Mouse (Mus musculus): ENCODE measurements around the gene Bckdk. TPM values are rescaled to one million over a fixed set of nuclear protein-coding genes. Genes with fewer than 3 reads are reported as not detected.

The Bckdk gene
- total and polyA plus RNA-seq, 2 experiments from 2014 or later, result 55.0 to 63.5 TPM

GRCm38 (mm10) chr7:127874812-127875626 lies 28.9 kb upstream of the Bckdk start:
- WGBS, result 4% methylated on average over 20 of the region's 20 CpGs
- Histone ChIP-seq H3K27me3 (ENCODE audit: insufficient read depth, low read length) (no peaks in the 10 kb centered on the region), H3K36me3 (ENCODE audit: insufficient read depth, low read length) (peaks cover 16% of the 10 kb centered on the region), H3K27ac (peak overlapping the region; percentile 99), H3K4me3 (ENCODE audit: low read length) (peak overlapping the region; percentile 92), H3K4me1 (ENCODE audit: insufficient read depth, low read length) (peaks cover 15% of the 10 kb centered on the region), H3K4me2 (ENCODE audit: low read depth, low read length) (peak overlapping the region; percentile 75), H3K9ac (replicated peaks; ENCODE audit: low read length) (peak overlapping the region; percentile 92), H3K9me3 (ENCODE audit: low read length) (no peaks in the 10 kb centered on the region)
- TF ChIP-seq CTCF (IDR thresholded peaks at IDR 0.05; ENCODE audit: low read depth), result no peak
- peak; percentile 36 for ATAC-seq
- no peak for DNase-seq (ENCODE audit: low spot score)

GRCm38 (mm10) chr7:127875627-127876001 lies 28.3 kb upstream of the Bckdk start:
- peak overlapping the region; percentile 92 for H3K9ac ChIP-seq (replicated peaks; ENCODE audit: low read length)
- peak overlapping the region; percentile 99 for H3K27ac ChIP-seq
- H3K27me3 ChIP-seq (ENCODE audit: insufficient read depth, low read length), result no peaks in the 10 kb centered on the region
- ATAC-seq (peak; percentile 97), DNase-seq (ENCODE audit: low spot score) (peak; percentile 99)
- TF ChIP-seq CTCF (IDR thresholded peaks at IDR 0.05; ENCODE audit: low read depth), result no peak
- H3K36me3 ChIP-seq (ENCODE audit: insufficient read depth, low read length), result peaks cover 22% of the 10 kb centered on the region
- peaks cover 15% of the 10 kb centered on the region for H3K4me1 ChIP-seq (ENCODE audit: insufficient read depth, low read length)
- under 1% methylated on average over 38 of the region's 43 CpGs for WGBS
- H3K9me3 ChIP-seq (ENCODE audit: low read length), result no peaks in the 10 kb centered on the region
- H3K4me2 ChIP-seq (ENCODE audit: low read depth, low read length), result peak overlapping the region; percentile 75
- H3K4me3 ChIP-seq (ENCODE audit: low read length), result peak overlapping the region; percentile 92

- under 1% methylated on average over 41 of the region's 41 CpGs for WGBS
- no peaks in the 10 kb centered on the region for H3K9me3 ChIP-seq (ENCODE audit: low read length)
- peak within 1 kb of the TSS; percentile 92 for H3K4me3 ChIP-seq (ENCODE audit: low read length)
- peak within 1 kb of the TSS; percentile 99 for H3K27ac ChIP-seq
- H3K27me3 ChIP-seq (ENCODE audit: insufficient read depth, low read length), result no peaks in the 10 kb centered on the region
- peaks cover 27% of the 10 kb centered on the region for H3K36me3 ChIP-seq (ENCODE audit: insufficient read depth, low read length)
- TF ChIP-seq CTCF (IDR thresholded peaks at IDR 0.05; ENCODE audit: low read depth), result no peak
- H3K9ac ChIP-seq (replicated peaks; ENCODE audit: low read length), result peak within 1 kb of the TSS; percentile 92
- DNase-seq (ENCODE audit: low spot score) (peak; percentile 92), ATAC-seq (peak; percentile 90)
- peaks cover 15% of the 10 kb centered on the region for H3K4me1 ChIP-seq (ENCODE audit: insufficient read depth, low read length)
- H3K4me2 ChIP-seq (ENCODE audit: low read depth, low read length), result peak within 1 kb of the TSS; percentile 75
These were observed 27.8 kb upstream of the Bckdk start, which contains the start of gene Zfp646 for GRCm38 (mm10) chr7:127876041-127876466. Zfp646 (plus strand) TSS chr7:127876221.

GRCm38 (mm10) chr7:127876467-127877348 lies 27.2 kb upstream of the Bckdk start, which contains the start of gene Zfp668:
Zfp668 (minus strand) TSS chr7:127876828.
- H3K4me2 ChIP-seq (ENCODE audit: low read depth, low read length), result peak within 1 kb of the TSS; percentile 75
- no peak for TF ChIP-seq CTCF (IDR thresholded peaks at IDR 0.05; ENCODE audit: low read depth)
- H3K4me1 ChIP-seq (ENCODE audit: insufficient read depth, low read length), result peaks cover 15% of the 10 kb centered on the region
- peak within 1 kb of the TSS; percentile 92 for H3K4me3 ChIP-seq (ENCODE audit: low read length)
- peak; percentile 97 for DNase-seq (ENCODE audit: low spot score)
- H3K27ac ChIP-seq, result peak within 1 kb of the TSS; percentile 99
- H3K9ac ChIP-seq (replicated peaks; ENCODE audit: low read length), result peak within 1 kb of the TSS; percentile 92
- H3K27me3 ChIP-seq (ENCODE audit: insufficient read depth, low read length), result no peaks in the 10 kb centered on the region
- H3K36me3 ChIP-seq (ENCODE audit: insufficient read depth, low read length), result peaks cover 33% of the 10 kb centered on the region
- under 1% methylated on average over 60 of the region's 60 CpGs for WGBS
- peak; percentile 67 for ATAC-seq
- H3K9me3 ChIP-seq (ENCODE audit: low read length), result no peaks in the 10 kb centered on the region

GRCm38 (mm10) chr7:127879301-127879700 lies 24.6 kb upstream of the Bckdk start:
- 98% methylated on average over 9 of the region's 9 CpGs for WGBS
- DNase-seq (ENCODE audit: low spot score), result no peak
- H3K36me3 ChIP-seq (ENCODE audit: insufficient read depth, low read length), result peaks cover 53% of the 10 kb centered on the region
- no peak overlapping the region for H3K4me3 ChIP-seq (ENCODE audit: low read length)
- TF ChIP-seq CTCF (IDR thresholded peaks at IDR 0.05; ENCODE audit: low read depth), result no peak
- no peak overlapping the region for H3K27ac ChIP-seq
- no peak overlapping the region for H3K9ac ChIP-seq (replicated peaks; ENCODE audit: low read length)
- no peak overlapping the region for H3K4me2 ChIP-seq (ENCODE audit: low read depth, low read length)
- H3K27me3 ChIP-seq (ENCODE audit: insufficient read depth, low read length), result no peaks in the 10 kb centered on the region
- ATAC-seq, result no peak
- peaks cover 7% of the 10 kb centered on the region; the same call in 1 of the 2 replicates for H3K4me1 ChIP-seq (ENCODE audit: insufficient read depth, low read length)
- no peaks in the 10 kb centered on the region for H3K9me3 ChIP-seq (ENCODE audit: low read length)

GRCm38 (mm10) chr7:127880431-127880830 lies 23.5 kb upstream of the Bckdk start:
- Histone ChIP-seq H3K9ac (replicated peaks; ENCODE audit: low read length) (no peak overlapping the region), H3K27ac (no peak overlapping the region), H3K4me2 (ENCODE audit: low read depth, low read length) (no peak overlapping the region), H3K27me3 (ENCODE audit: insufficient read depth, low read length) (no peaks in the 10 kb centered on the region), H3K4me3 (ENCODE audit: low read length) (no peak overlapping the region), H3K4me1 (ENCODE audit: insufficient read depth, low read length) (0 out of 2 replicates have a peak, but pooled peaks cover 3% of the 10 kb centered on the region), H3K36me3 (ENCODE audit: insufficient read depth, low read length) (peaks cover 60% of the 10 kb centered on the region), H3K9me3 (ENCODE audit: low read length) (no peaks in the 10 kb centered on the region)
- no peak for ATAC-seq
- WGBS, result 90% methylated on average over 12 of the region's 12 CpGs
- no peak for DNase-seq (ENCODE audit: low spot score)
- no peak for TF ChIP-seq CTCF (IDR thresholded peaks at IDR 0.05; ENCODE audit: low read depth)
